Mouse (Mus musculus): ENCODE measurements at regions not wholly inside any gene's neighbourhood (a gene's known extent, or its start where the extent isn't known, plus 50 kb on each side); places are given as distances from the start of the nearest gene placed in this dataset.

DNA sequence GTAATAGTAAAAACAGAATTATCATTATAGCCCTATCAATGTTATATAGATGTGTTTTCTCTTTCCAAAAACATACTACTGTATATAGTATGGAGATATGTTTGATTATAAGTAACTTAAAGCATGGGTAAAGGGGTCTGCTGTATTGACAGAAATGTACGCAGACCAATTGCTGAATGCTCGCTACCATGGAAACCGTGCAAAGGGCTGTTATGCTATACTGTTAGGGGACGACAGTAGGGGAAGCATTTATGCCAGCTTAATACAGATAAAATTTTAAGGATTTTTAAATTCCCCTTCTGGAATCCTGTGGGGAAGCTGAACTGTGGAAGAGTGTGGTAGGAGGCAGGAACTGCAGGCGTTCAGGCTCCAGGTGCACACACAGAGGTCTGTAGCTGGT lies 166.7 kb upstream of the Msx2 start:
- intact Hi-C loops (cut with DNase I), result no loop called here

GRCm38 (mm10) chr13:53639115-53639514 lies 166.2 kb upstream of the Msx2 start:
- intact Hi-C loops (cut with DNase I), result no loop called here
- no peak for DNase-seq (ENCODE audit: low spot score)

More for the DNA sequence above, 166.7 kb upstream of the Msx2 start:
- DNase-seq (ENCODE audit: low spot score), result no peak

GRCm38 (mm10) chr13:53636011-53636410 lies 163.1 kb upstream of the Msx2 start:
- intact Hi-C loops (cut with DNase I), result no loop called here
- no peak for DNase-seq (ENCODE audit: low spot score)

DNA sequence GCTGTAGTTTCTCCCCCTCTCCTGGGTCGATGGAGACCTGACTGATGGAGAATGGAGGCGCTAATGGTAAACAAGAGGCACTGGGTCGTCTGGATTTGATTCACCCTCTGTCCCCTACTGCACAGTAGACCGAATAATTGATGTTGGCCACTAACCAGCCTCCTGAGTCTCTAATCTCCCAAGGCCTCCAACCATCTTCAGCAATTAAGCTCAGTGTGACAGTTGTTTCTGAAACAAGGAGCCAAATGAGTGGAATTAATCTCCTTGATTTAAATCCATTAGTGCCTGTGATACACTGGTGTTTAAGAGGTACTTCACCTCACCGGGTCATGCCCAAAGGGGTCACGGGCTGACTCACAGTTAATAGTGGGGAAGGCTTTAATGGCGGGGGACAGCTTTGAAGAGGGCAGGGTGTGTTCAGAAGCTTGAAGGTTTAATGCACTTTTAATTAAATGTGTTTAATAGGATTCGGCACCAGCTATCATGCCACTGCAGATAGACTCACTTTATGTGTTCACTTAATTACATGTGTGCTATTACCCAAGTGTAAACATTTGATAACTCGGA lies 161.8 kb upstream of the Msx2 start:
- no peak for DNase-seq (ENCODE audit: low spot score)
- intact Hi-C loops (cut with DNase I), result no loop called here

DNA sequence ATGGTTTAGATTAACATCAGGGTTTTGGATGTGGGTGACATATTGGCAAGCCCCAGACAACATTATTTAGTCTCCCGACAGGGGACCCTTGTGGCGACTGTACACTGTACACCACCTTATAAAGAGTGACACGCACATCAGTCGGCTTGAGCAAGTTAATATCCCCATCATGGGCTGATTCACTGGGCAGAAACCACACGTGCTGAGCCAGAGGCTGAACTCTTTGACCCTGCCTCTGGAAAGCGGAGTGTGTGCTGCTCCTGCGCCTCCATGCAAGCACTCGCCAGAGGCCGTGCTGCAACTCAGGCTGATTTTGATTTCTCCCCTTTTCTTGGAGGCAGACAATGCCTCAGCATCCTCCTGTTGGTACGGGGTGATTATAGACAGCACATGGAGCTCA lies 125.2 kb upstream of the Msx2 start:
- intact Hi-C loops (cut with DNase I), result no loop called here
- DNase-seq (ENCODE audit: low spot score), result no peak

- DNase-seq (ENCODE audit: low spot score), result no peak
- intact Hi-C loops (cut with DNase I), result no loop called here
Observed at GRCm38 (mm10) chr13:53596871-53597800, 124.3 kb upstream of the Msx2 start.

- no peak for DNase-seq (ENCODE audit: low spot score)
- intact Hi-C loops (cut with DNase I), result loop anchor here (5.0 kb wide), 1 partner anchor 130 kb away; no protein-coding TSS in a partner anchor
Observed at GRCm38 (mm10) chr13:53592755-53593154, 119.9 kb upstream of the Msx2 start.

- no peak for DNase-seq (ENCODE audit: low spot score)
- intact Hi-C loops (cut with DNase I), result no loop called here
Observed at GRCm38 (mm10) chr13:53586771-53587170, 113.9 kb upstream of the Msx2 start.

DNA sequence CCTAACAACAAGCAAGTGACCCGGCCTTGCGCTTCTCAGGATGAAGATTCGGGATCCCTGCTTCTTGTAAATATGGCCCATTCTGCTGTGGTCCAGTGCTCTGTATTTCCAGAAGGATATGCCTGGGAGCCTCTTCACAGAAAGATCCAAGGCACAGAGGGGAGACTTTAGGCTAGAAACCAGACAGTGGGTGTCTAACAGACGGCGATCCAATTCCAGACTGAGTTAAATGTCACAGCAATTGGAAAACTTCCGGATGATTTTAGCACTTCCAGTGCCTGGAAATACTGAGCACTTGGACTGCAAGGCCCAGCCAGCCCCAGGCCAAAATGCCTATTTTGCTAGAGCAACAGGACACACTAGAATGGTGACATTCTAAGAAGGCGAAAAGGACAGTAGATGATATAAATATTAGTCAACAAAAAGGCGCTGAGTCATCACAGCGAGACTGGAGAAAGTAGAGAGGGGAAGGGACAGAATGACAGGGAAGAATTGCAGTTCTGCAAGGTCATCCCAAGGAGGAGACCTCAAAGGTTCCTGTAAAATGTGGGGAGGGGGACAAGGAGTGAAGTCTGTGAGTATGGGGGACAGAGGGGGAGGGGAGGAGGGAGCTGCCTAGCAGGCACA lies 111.7 kb upstream of the Msx2 start:
- intact Hi-C loops (cut with DNase I), result no loop called here
- DNase-seq (ENCODE audit: low spot score), result no peak

- intact Hi-C loops (cut with DNase I), result no loop called here
- no peak for DNase-seq (ENCODE audit: low spot score)
Observed at GRCm38 (mm10) chr13:53553876-53554577, 81.2 kb upstream of the Msx2 start.

- intact Hi-C loops (cut with DNase I), result no loop called here
- DNase-seq (ENCODE audit: low spot score), result no peak
Observed at GRCm38 (mm10) chr13:53553192-53553875, 80.5 kb upstream of the Msx2 start.

GRCm38 (mm10) chr13:53548396-53548795 lies 75.5 kb upstream of the Msx2 start:
- peak; percentile 1 for DNase-seq (ENCODE audit: low spot score)
- intact Hi-C loops (cut with DNase I), result no loop called here

- DNase-seq (ENCODE audit: low spot score), result no peak
- intact Hi-C loops (cut with DNase I), result no loop called here
Observed at GRCm38 (mm10) chr13:53543291-53543690, 70.4 kb upstream of the Msx2 start.

DNA sequence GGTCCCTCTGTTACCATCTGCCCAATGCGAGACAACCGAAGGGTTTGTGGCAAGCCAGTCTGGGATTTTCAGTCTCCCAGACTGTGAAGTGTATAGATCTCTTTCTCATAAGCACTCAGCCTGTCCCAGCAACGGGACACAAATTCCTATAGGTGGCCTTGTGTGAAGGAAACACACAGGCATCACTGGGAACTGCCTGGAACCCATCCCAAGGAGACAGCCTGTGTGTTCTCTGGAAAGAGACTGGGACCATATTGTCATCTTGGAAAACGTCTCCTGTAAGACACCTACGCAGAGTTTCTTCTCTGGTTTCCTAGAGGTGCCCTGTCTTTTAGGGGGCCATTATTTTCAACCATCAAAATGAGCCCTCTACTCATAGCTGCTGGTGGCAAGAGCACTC lies 66.9 kb upstream of the Msx2 start:
- DNase-seq (ENCODE audit: low spot score), result no peak
- intact Hi-C loops (cut with DNase I), result no loop called here

GRCm38 (mm10) chr13:53537937-53538336 lies 65.1 kb upstream of the Msx2 start:
- no peak for DNase-seq (ENCODE audit: low spot score)
- intact Hi-C loops (cut with DNase I), result no loop called here

DNA sequence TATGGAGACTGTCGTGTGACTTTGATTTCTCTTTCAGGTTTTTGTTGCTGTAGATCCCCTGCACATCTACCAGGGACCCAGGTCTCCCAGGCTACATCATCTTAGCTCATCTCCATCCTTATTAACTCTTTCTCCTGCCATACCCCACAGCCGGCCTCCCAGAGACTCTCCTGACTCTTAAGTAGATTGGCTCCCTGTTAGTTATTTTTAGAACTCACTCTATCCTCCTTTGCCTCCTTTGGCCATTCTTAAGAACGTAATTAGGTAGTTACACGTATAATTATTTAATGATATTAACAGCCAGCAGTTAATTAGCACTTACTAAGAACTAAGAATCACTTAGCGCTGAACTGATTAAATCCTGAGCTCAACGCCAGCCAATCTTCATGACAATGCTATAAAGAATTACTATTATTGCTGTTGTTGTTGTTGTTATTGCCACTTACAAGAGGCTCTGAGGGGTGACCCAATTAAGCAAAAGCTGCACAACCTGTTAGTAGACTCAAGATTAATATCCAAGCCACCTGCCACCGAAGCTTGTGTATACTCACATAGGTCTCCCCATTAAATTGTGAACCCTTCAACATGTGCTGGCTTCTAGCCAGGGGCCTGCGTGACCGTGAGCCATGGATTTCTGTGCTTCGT lies 63.0 kb upstream of the Msx2 start:
- intact Hi-C loops (cut with DNase I), result no loop called here
- DNase-seq (ENCODE audit: low spot score), result no peak

- intact Hi-C loops (cut with DNase I), result no loop called here
- DNase-seq (ENCODE audit: low spot score), result no peak
Observed at GRCm38 (mm10) chr13:53533738-53534137, 60.9 kb upstream of the Msx2 start.

DNA sequence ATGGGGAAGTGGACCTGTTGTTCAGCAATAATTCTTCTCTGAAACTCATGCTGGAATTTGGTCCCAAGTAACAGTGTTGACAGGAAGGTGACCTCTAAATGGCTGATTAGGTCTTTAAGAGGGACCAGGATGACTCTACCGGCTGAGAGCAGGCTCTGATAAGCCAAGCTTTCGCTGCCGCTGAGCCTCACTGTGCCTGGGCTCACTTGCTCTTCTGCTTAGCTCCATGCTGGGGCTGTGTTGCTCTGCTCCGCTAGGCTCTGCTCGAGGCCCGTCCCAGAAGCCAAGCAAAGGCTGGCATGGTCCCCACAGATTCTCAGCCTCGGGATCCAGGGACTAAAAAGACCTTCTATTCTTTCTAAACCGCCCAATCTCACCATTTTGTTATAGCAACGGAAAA lies 54.0 kb upstream of the Msx2 start:
- DNase-seq (ENCODE audit: low spot score), result no peak
- intact Hi-C loops (cut with DNase I), result no loop called here

GRCm38 (mm10) chr13:53522807-53523206 lies 49.9 kb upstream of the Msx2 start:
- no peak for DNase-seq (ENCODE audit: low spot score)
- intact Hi-C loops (cut with DNase I), result no loop called here

Measured in heart, postnatal 25 days (tissue).